Mouse (Mus musculus) limb, embryonic 14.5 days (tissue): ENCODE measurements around the gene Igsf8. TPM values are rescaled to one million over a fixed set of nuclear protein-coding genes. Genes with fewer than 3 reads are reported as not detected.

Experiments
- ATAC-seq: fragments of 200-750 bp; cut with Nextera tagmentation; 2 replicates; pipeline ENCODE4 v1.8.0; 2017; ENCODE audit warnings: low read depth, moderate number of reproducible peaks, moderate TSS enrichment; ENCODE audit not compliant: low FRiP score
- DNase-seq: peaks from one replicate; pipeline ENCODE4 v3.0.0-alpha.2; 2015; ENCODE audit warnings: low spot score
- H3K27ac ChIP-seq: fragments of 300-500 bp; sonication (generic); replicated peaks from 2 replicates; pipeline ENCODE4 v1.5.1; 2014; ENCODE audit warnings: low read depth, mild to moderate bottlenecking, low read length, moderate library complexity, mixed read lengths
- H3K27me3 ChIP-seq: fragments of 300-500 bp; sonication (generic); 2 replicates; pipeline ENCODE4 v1.6.1; 2014; ENCODE audit warnings: low read length, mixed read lengths; ENCODE audit not compliant: control insufficient read depth, insufficient read depth
- H3K36me3 ChIP-seq: fragments of 300-500 bp; sonication (generic); 2 replicates; pipeline ENCODE4 v1.6.1; 2014; ENCODE audit warnings: mild to moderate bottlenecking, low read length, moderate library complexity, mixed read lengths; ENCODE audit not compliant: control insufficient read depth, insufficient read depth
- H3K4me1 ChIP-seq: fragments of 300-500 bp; sonication (generic); 2 replicates; pipeline ENCODE4 v1.6.1; 2014; ENCODE audit warnings: antibody characterized with exemption, low read length, mixed read lengths; ENCODE audit not compliant: control insufficient read depth, insufficient read depth
- H3K4me2 ChIP-seq: fragments of 300-500 bp; sonication (generic); replicated peaks from 2 replicates; pipeline ENCODE4 v1.6.1; 2014; ENCODE audit warnings: low read depth, mild to moderate bottlenecking, low read length, moderate library complexity; ENCODE audit not compliant: severe bottlenecking
- H3K4me3 ChIP-seq: fragments of 300-500 bp; sonication (generic); replicated peaks from 2 replicates; pipeline ENCODE4 v1.5.1; 2014; ENCODE audit warnings: low read length
- H3K9ac ChIP-seq: fragments of 300-500 bp; sonication (generic); 2 replicates; pipeline ENCODE4 v1.6.1; 2014; ENCODE audit warnings: mild to moderate bottlenecking, low read depth, low read length, moderate library complexity; ENCODE audit not compliant: severe bottlenecking
- H3K9me3 ChIP-seq: fragments of 300-500 bp; sonication (generic); 2 replicates; pipeline ENCODE4 v1.6.1; 2016; ENCODE audit warnings: low read length; ENCODE audit not compliant: control insufficient read depth
- POLR2A ChIP-seq: fragments of 200-500 bp; IDR thresholded peaks from 2 replicates; pipeline ENCODE4 v1.8.0; 2012; ENCODE audit warnings: inconsistent platforms, mild to moderate bottlenecking, moderate library complexity, borderline replicate concordance; ENCODE audit not compliant: insufficient read depth, insufficient read length; ENCODE audit errors: extremely low read depth
- WGBS: fragments of 180-500 bp; shearing (Covaris S2); extraction: QIAGEN DNeasy Blood & Tissue Kit; methylation state at CpG from one replicate; pipeline ENCODE4 v1.1.7; 2014; 5-methylcytosine and 5-hydroxymethylcytosine counted together
- polyA plus RNA-seq, 2 experiments: library from polyadenylated mRNA; depleted of rRNA in 1 of 2; stranded (reverse) in 1 of 2; unstranded in 1 of 2; fragments of >200 nt; fragmentation: Nextera tagmentation in 1 of 2; extraction: Ambion mirVana in 1 of 2; gene quantifications; 2 replicates each; pipeline versions ENCODE4 v1.2.1 to v1.2.3; 2012 to 2014

Gene Igsf8
- polyA plus RNA-seq, 2 experiments = 50.1 to 71.4 TPM

- Histone ChIP-seq H3K4me1 (no peaks in the 10 kb centered on the region), H3K9ac (no peak overlapping the region), H3K4me3 (no peak overlapping the region), H3K9me3 (no peaks in the 10 kb centered on the region), H3K27ac (no peak overlapping the region), H3K36me3 (no peaks in the 10 kb centered on the region), H3K27me3 (no peaks in the 10 kb centered on the region; the same call in 1 of the 2 replicates), H3K4me2 (no peak overlapping the region)
- ATAC-seq (no peak), DNase-seq (no peak)
- no peak for TF ChIP-seq POLR2A
- 69% methylated on average over 5 of the region's 5 CpGs for WGBS
These were observed 88.1 kb downstream of the Igsf8 start for GRCm38 (mm10) chr1:172349504-172349903.

DNA sequence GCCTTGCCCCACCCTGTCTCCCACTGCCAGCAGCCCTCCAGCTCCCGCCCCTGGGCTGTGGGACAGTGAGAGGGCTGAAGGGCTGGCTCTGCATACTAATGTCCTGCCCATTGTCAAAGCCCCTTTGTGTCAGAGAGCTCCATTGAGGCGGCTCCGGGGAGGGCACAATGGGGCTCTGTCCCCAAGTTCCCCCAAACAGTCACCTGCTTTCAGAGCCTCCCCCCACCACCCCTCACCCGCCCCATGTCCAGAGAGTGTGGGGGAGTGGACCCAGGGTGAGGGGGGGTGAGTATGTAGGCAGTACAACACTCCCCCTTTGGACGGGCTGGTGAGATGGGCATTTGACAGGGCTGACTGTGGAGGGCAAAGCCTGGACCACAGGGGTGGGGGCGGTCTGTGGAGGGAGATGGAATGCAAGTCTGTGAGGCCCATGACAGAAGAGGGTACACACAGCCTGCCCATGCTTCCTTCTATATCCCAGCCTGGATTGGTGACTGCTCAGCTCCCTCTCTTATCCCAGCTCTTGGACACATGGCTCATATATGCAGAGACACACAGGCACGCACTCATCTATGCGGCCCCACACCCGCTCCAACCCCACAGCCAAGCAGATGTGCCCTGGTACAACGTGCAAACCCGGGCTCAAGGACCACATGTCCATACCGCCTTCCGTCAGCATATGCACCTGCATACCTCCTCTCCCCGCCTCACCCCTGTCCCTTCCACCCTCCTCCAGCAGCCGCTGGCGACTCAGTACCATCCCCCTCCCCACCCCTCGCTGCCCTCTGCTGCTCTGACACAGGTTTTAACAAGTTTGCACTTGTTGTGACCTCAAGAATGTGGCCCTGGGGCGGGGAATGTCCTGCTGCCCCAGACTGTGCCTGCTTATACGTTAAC, 88.7 kb downstream of the Igsf8 start:
- WGBS = 13% methylated on average over 19 of the region's 19 CpGs
- H3K4me1 ChIP-seq = no peaks in the 10 kb centered on the region
- no peak overlapping the region for H3K4me2 ChIP-seq
- no peak overlapping the region for H3K27ac ChIP-seq
- H3K9me3 ChIP-seq = no peaks in the 10 kb centered on the region
- ATAC-seq (peak; percentile 23; the same call in 1 of the 2 replicates), DNase-seq (no peak)
- H3K27me3 ChIP-seq = no peaks in the 10 kb centered on the region; the same call in 1 of the 2 replicates
- H3K4me3 ChIP-seq = no peak overlapping the region
- H3K36me3 ChIP-seq = no peaks in the 10 kb centered on the region
- TF ChIP-seq POLR2A = no peak
- H3K9ac ChIP-seq = no peak overlapping the region

GRCm38 (mm10) chr1:172352001-172352400, 90.6 kb downstream of the Igsf8 start:
- H3K27me3 ChIP-seq = no peaks in the 10 kb centered on the region; the same call in 1 of the 2 replicates
- H3K4me2 ChIP-seq = no peak overlapping the region
- no peaks in the 10 kb centered on the region for H3K9me3 ChIP-seq
- DNase-seq (no peak), ATAC-seq (no peak)
- H3K4me3 ChIP-seq = no peak overlapping the region
- H3K9ac ChIP-seq = no peak overlapping the region
- TF ChIP-seq POLR2A = no peak
- WGBS = 83% methylated on average over 6 of the region's 6 CpGs
- H3K4me1 ChIP-seq = no peaks in the 10 kb centered on the region
- H3K36me3 ChIP-seq = no peaks in the 10 kb centered on the region
- no peak overlapping the region for H3K27ac ChIP-seq

DNA sequence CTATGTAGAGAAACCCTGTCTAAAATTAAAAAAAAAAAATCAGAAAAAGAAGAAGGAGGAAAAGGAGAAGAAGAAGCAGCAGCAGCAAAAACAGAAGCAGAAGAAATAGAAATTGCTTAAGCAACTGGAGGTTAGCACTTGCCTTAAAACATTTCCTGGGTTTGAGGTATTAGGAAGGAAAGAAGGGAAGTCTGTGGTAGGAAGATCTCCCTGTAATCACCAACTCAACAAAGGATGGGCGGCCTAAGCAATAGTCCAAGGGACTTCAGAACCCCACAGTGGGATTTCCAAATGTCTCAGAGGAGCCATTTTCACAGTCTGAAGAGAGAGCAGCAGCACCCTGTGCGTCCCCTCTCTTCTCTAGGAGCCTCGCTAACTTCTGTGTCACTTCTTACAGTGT, 91.0 kb downstream of the Igsf8 start:
- DNase-seq = no peak
- Histone ChIP-seq H3K9me3 (no peaks in the 10 kb centered on the region), H3K4me3 (no peak overlapping the region), H3K27me3 (no peaks in the 10 kb centered on the region; the same call in 1 of the 2 replicates), H3K9ac (no peak overlapping the region), H3K36me3 (no peaks in the 10 kb centered on the region), H3K27ac (no peak overlapping the region), H3K4me1 (no peaks in the 10 kb centered on the region), H3K4me2 (no peak overlapping the region)
- WGBS = 91% methylated on average over 3 of the region's 3 CpGs
- no peak for ATAC-seq
- TF ChIP-seq POLR2A = no peak

DNA sequence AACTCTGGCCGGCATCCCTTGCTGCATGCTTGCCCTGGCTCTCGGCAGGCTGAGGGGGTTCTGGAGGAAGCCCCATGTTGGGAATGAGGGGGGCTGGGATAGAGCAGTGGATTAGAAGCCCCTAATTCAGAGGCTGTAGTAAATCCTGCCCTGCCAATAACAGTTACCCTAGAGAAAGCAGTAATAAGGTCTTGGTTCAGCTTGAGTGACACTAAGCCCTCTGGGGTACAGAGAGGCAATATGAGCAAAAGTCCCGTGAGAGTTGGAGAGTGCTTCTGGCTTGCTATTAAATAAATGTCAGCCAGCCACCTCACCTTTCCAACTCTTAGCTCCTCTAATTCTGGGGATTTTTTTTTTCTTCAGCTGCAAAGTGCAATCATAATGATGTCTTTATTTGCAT, 93.9 kb downstream of the Igsf8 start:
- Histone ChIP-seq H3K4me2 (no peak overlapping the region), H3K9ac (no peak overlapping the region), H3K9me3 (no peaks in the 10 kb centered on the region), H3K27ac (no peak overlapping the region), H3K4me1 (no peaks in the 10 kb centered on the region), H3K27me3 (no peaks in the 10 kb centered on the region; the same call in 1 of the 2 replicates), H3K4me3 (no peak overlapping the region), H3K36me3 (no peaks in the 10 kb centered on the region)
- no peak for TF ChIP-seq POLR2A
- ATAC-seq (no peak), DNase-seq (no peak)
- 42% methylated on average over 3 of the region's 3 CpGs for WGBS
